In genomic region chr17:79093286-79093975, GRCm38 (mm10) we compare ENCODE assay signal across 21 mouse cellular contexts. TPM values are rescaled to one million over a fixed set of nuclear protein-coding genes. Genes with fewer than 3 reads are reported as not detected.
DNase-seq lines count a peak whose midpoint lies in the region; ATAC-seq and TF ChIP-seq lines count a peak whose summit lies in the region.
"Had no signal": no experiment of that assay in that cellular context is flagged by ENCODE, and none has a peak within 500 bp of the region (broad histone marks: within the 10 kb centered on the region; RNA-seq: fewer than 3 reads in every experiment).

No protein-coding gene starts in this region.

- WGBS in lung, embryonic 14.5 days, result 47% methylated on average over 5 of the region's 5 CpGs
- WGBS in stomach, postnatal 0 days, result 59% methylated on average over 5 of the region's 5 CpGs

- H3K9me3 ChIP-seq in lung, embryonic 14.5 days (ENCODE audit: low read depth, low read length), result no peaks in the 10 kb centered on the region
- H3K9me3 ChIP-seq in stomach, postnatal 0 days (ENCODE audit: control insufficient read depth, low read length), result no peaks in the 10 kb centered on the region
- H3K9me3 ChIP-seq: embryonic facial prominence, embryonic 12.5 days; heart, embryonic 15.5 days; hindbrain, embryonic 10.5 days; limb, embryonic 15.5 days; midbrain, embryonic 12.5 days had no signal

- no peaks in the 10 kb centered on the region for H3K27me3 ChIP-seq in lung, embryonic 14.5 days (ENCODE audit: insufficient read depth, low read length)
- no peaks in the 10 kb centered on the region for H3K27me3 ChIP-seq in stomach, postnatal 0 days (ENCODE audit: control insufficient read depth, insufficient read depth, low read length)
- H3K27me3 ChIP-seq: CH12.LX; embryonic facial prominence, embryonic 12.5 days; heart, embryonic 15.5 days; limb, embryonic 15.5 days; midbrain, embryonic 12.5 days had no signal

- TF ChIP-seq EP300 in stomach, postnatal 0 days (optimal IDR thresholded peaks at IDR 0.05), result no peak

- no peaks in the 10 kb centered on the region for H3K36me3 ChIP-seq in lung, embryonic 14.5 days (ENCODE audit: insufficient read depth)
- H3K36me3 ChIP-seq in stomach, postnatal 0 days (ENCODE audit: control insufficient read depth, insufficient read depth, low read length), result no peaks in the 10 kb centered on the region
- H3K36me3 ChIP-seq: embryonic facial prominence, embryonic 12.5 days; heart, embryonic 15.5 days; hindbrain, embryonic 10.5 days; limb, embryonic 15.5 days; midbrain, embryonic 12.5 days had no signal

- peak; percentile 56 for DNase-seq in lung, embryonic 14.5 days
- DNase-seq in lung, postnatal 25 days (ENCODE audit: low spot score), result no peak
- peak; percentile 20 to 34 for DNase-seq in CD8-positive naive resting alpha-beta T cell, adult 2 months (ENCODE audit: low read depth in 2 of 2, low spot score in 2 of 2)
- peak; percentile 66 for DNase-seq in induced T-regulatory cell, adult 2 months (ENCODE audit: low read depth)
- DNase-seq in stomach, postnatal 0 days (ENCODE audit: low spot score), result no peak
- no peak for DNase-seq in c-Kit-positive CD71-positive TER-119-positive erythroid progenitor cells, embryonic 14.5 days (ENCODE audit: low spot score)
- DNase-seq: adrenal gland, adult 8-10 months; cerebellum, adult 2 months; gastrocnemius, adult 2 months; kidney, adult 8-10 months; kidney, postnatal 25 days; lung, postnatal 4 days; retina, postnatal 1 day; right cerebral cortex, postnatal 4 days had no signal

- 0 out of 2 replicates have a peak, but pooled peaks cover 4% of the 10 kb centered on the region for H3K4me1 ChIP-seq in lung, embryonic 14.5 days (ENCODE audit: insufficient read depth)
- H3K4me1 ChIP-seq in stomach, postnatal 0 days (replicated peaks; ENCODE audit: control insufficient read depth, insufficient read depth), result no peaks in the 10 kb centered on the region
- H3K4me1 ChIP-seq: embryonic facial prominence, embryonic 12.5 days; hindbrain, embryonic 10.5 days; midbrain, embryonic 12.5 days had no signal

- no peak for TF ChIP-seq CTCF in lung, embryonic 14.5 days (IDR thresholded peaks at IDR 0.05; ENCODE audit: low read depth)
- no peak for TF ChIP-seq CTCF in stomach, postnatal 0 days (IDR thresholded peaks at IDR 0.05; ENCODE audit: low read depth)

- H3K9ac ChIP-seq in lung, embryonic 14.5 days, result no peak overlapping the region
- H3K9ac ChIP-seq in stomach, postnatal 0 days (ENCODE audit: low read length), result no peak overlapping the region
- H3K9ac ChIP-seq: embryonic facial prominence, embryonic 12.5 days; heart, embryonic 15.5 days; limb, embryonic 15.5 days; midbrain, embryonic 12.5 days had no signal

- no peak for ATAC-seq in lung, embryonic 14.5 days (ENCODE audit: insufficient read depth)
- no peak for ATAC-seq in stomach, postnatal 0 days (ENCODE audit: low FRiP score, low TSS enrichment)
- no peak for ATAC-seq in megakaryocyte progenitor cell, adult 5-6 weeks (replicated peaks; ENCODE audit: poor library complexity)

- no peak overlapping the region for H3K4me2 ChIP-seq in lung, embryonic 14.5 days
- no peak overlapping the region for H3K4me2 ChIP-seq in stomach, postnatal 0 days (replicated peaks; ENCODE audit: low read depth)
- H3K4me2 ChIP-seq: embryonic facial prominence, embryonic 12.5 days; heart, embryonic 15.5 days; limb, embryonic 15.5 days; midbrain, embryonic 12.5 days had no signal

- H3K4me3 ChIP-seq in lung, embryonic 14.5 days (ENCODE audit: low read depth, low read length), result no peak overlapping the region
- H3K4me3 ChIP-seq in stomach, postnatal 0 days (ENCODE audit: low read depth, low read length), result no peak overlapping the region
- H3K4me3 ChIP-seq: embryonic facial prominence, embryonic 12.5 days; gastrocnemius, adult 2 months; heart, embryonic 15.5 days; hindbrain, embryonic 10.5 days; limb, embryonic 15.5 days; midbrain, embryonic 12.5 days had no signal

- no peak overlapping the region for H3K27ac ChIP-seq in lung, embryonic 14.5 days (ENCODE audit: low read depth)
- peak overlapping the region; percentile 1; the same call in 1 of the 2 replicates for H3K27ac ChIP-seq in stomach, postnatal 0 days (replicated peaks)
- H3K27ac ChIP-seq: embryonic facial prominence, embryonic 12.5 days; gastrocnemius, adult 2 months; heart, embryonic 15.5 days; hindbrain, embryonic 10.5 days; limb, embryonic 15.5 days; midbrain, embryonic 12.5 days had no signal

RNA-seq across cellular contexts. Expression of gene Qpct, which starts 41.7 kb away (rescaled TPM):
- polyA plus RNA-seq in lung, embryonic 14.5 days (2014; fragmentation: Nextera tagmentation; extraction: Ambion mirVana), result 8.0 and 8.9 TPM in 2 replicates
- polyA plus RNA-seq in stomach, postnatal 0 days (2015; fragmentation: Nextera tagmentation; extraction: Ambion mirVana), result 23.6 and 23.7 TPM in 2 replicates
- 0.47 and 4.9 TPM in 2 replicates for total RNA-seq in megakaryocyte progenitor cell, adult 5-6 weeks (2015)
- total RNA-seq in megakaryocyte progenitor cell, adult 5-6 weeks (2017), result 1.2 and 1.6 TPM in 2 replicates
- total RNA-seq: CH12.LX had no signal

Comparison
In these comparisons a context has a peak if more than half of its experiments do, and no peak if none do; other contexts are left out.
1. DNase-seq: peak in lung, embryonic 14.5 days (single experiment), CD8-positive naive resting alpha-beta T cell, adult 2 months (2 of 2) and induced T-regulatory cell, adult 2 months (single experiment); none in lung, postnatal 25 days (single experiment), stomach, postnatal 0 days (single experiment) and c-Kit-positive CD71-positive TER-119-positive erythroid progenitor cells, embryonic 14.5 days (single experiment).